Mouse (Mus musculus): Measurements from ENCODE around the gene Fam193a. TPM values are rescaled to one million over a fixed set of nuclear protein-coding genes. Genes with fewer than 3 reads are reported as not detected.

Fam193a gene
- polyA plus RNA-seq, 1 experiment from 2014 or later: 15.2 TPM

DNA sequence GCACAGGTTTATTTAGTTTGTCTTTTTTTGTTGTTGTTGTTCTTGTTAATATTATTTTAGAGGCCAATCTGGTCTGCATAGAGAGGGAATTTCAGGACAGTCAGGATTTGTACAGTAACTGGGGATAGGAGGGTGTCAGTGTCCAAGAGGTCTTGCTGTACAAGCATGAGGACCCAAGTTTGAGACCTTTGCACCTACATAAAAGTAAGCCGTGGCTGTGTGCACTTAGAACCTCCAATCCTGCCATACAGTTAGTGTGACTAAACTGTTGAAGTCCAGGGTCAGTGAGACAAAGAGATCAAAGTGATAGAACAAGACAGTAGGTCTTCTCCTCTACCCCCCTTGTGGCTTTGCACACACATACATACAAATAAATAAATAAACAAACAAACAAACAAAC, 64.1 kb downstream of the Fam193a start:
- no peak overlapping the region for H3K4me3 ChIP-seq
- no peaks in the 10 kb centered on the region for H3K27me3 ChIP-seq
- H3K9me3 ChIP-seq: no peaks in the 10 kb centered on the region
- peaks cover 81% of the 10 kb centered on the region for H3K36me3 ChIP-seq
- H3K4me1 ChIP-seq (replicated peaks): peaks cover 5% of the 10 kb centered on the region; the same call in 1 of the 2 replicates
- H3K4me2 ChIP-seq: no peak overlapping the region
- no peak overlapping the region for H3K27ac ChIP-seq (replicated peaks)
- ATAC-seq (ENCODE audit: low read depth): no peak
- no peak overlapping the region for H3K9ac ChIP-seq
- 90% methylated on average over 1 of the region's 1 CpGs for WGBS

GRCm38 (mm10) chr5:34434241-34434640, 64.5 kb downstream of the Fam193a start:
- Histone ChIP-seq H3K27ac (replicated peaks) (no peak overlapping the region), H3K9me3 (no peaks in the 10 kb centered on the region), H3K27me3 (no peaks in the 10 kb centered on the region), H3K36me3 (peaks cover 80% of the 10 kb centered on the region), H3K9ac (no peak overlapping the region), H3K4me3 (no peak overlapping the region), H3K4me2 (no peak overlapping the region), H3K4me1 (replicated peaks) (peaks cover 5% of the 10 kb centered on the region; the same call in 1 of the 2 replicates)
- no peak for ATAC-seq (ENCODE audit: low read depth)
- WGBS: 81% methylated on average over 3 of the region's 3 CpGs

- no peak overlapping the region for H3K4me2 ChIP-seq
- no peaks in the 10 kb centered on the region for H3K27me3 ChIP-seq
- 96% methylated on average over 4 of the region's 4 CpGs for WGBS
- H3K4me1 ChIP-seq (replicated peaks): no peaks in the 10 kb centered on the region
- H3K9ac ChIP-seq: no peak overlapping the region
- peaks cover 86% of the 10 kb centered on the region for H3K36me3 ChIP-seq
- no peak overlapping the region for H3K27ac ChIP-seq (replicated peaks)
- H3K4me3 ChIP-seq: no peak overlapping the region
- ATAC-seq (ENCODE audit: low read depth): no peak
- no peaks in the 10 kb centered on the region for H3K9me3 ChIP-seq
Observed at GRCm38 (mm10) chr5:34438052-34438451, 68.3 kb downstream of the Fam193a start.

DNA sequence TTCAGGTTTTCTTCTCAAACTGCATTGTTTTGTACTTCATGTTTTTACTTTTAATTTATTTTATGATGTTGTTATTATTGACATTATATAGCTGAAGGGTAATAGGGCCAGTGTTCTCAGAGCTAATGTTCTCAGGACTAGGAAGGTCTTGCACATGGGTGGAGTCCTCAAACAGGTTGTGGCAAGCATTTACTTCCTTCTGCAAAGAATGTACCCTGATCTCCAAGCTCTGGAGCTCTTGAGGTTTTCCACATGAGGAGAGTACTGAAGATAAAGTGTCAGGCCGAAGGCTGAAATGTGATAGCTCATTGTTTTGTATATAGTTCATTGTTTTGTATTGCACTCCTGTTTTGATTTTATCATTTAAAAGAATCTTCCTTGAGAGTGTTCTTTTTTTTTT, 68.9 kb downstream of the Fam193a start:
- 93% methylated on average over 1 of the region's 1 CpGs for WGBS

GRCm38 (mm10) chr5:34439768-34440167, 70.0 kb downstream of the Fam193a start:
- Histone ChIP-seq H3K4me3 (no peak overlapping the region), H3K4me1 (replicated peaks) (no peaks in the 10 kb centered on the region), H3K36me3 (peaks cover 88% of the 10 kb centered on the region), H3K9ac (no peak overlapping the region), H3K9me3 (no peaks in the 10 kb centered on the region), H3K27me3 (no peaks in the 10 kb centered on the region), H3K4me2 (no peak overlapping the region), H3K27ac (replicated peaks) (no peak overlapping the region)
- ATAC-seq (ENCODE audit: low read depth): no peak
- WGBS: 100% methylated on average over 2 of the region's 2 CpGs

More for the DNA sequence above, 68.9 kb downstream of the Fam193a start:
- Histone ChIP-seq H3K4me3 (no peak overlapping the region), H3K27me3 (no peaks in the 10 kb centered on the region), H3K9ac (no peak overlapping the region), H3K36me3 (peaks cover 87% of the 10 kb centered on the region), H3K9me3 (no peaks in the 10 kb centered on the region), H3K4me1 (replicated peaks) (no peaks in the 10 kb centered on the region), H3K4me2 (no peak overlapping the region), H3K27ac (replicated peaks) (no peak overlapping the region)
- ATAC-seq (ENCODE audit: low read depth): no peak

GRCm38 (mm10) chr5:34441797-34442196, 72.1 kb downstream of the Fam193a start:
- Histone ChIP-seq H3K4me3 (no peak overlapping the region), H3K9ac (no peak overlapping the region), H3K4me1 (replicated peaks) (no peaks in the 10 kb centered on the region), H3K36me3 (peaks cover 93% of the 10 kb centered on the region), H3K27me3 (no peaks in the 10 kb centered on the region), H3K9me3 (no peaks in the 10 kb centered on the region), H3K4me2 (no peak overlapping the region), H3K27ac (replicated peaks) (no peak overlapping the region)
- no peak for ATAC-seq (ENCODE audit: low read depth)
- WGBS: 95% methylated on average over 2 of the region's 2 CpGs

GRCm38 (mm10) chr5:34446207-34446606, 76.5 kb downstream of the Fam193a start:
- Histone ChIP-seq H3K4me3 (no peak overlapping the region), H3K9ac (no peak overlapping the region), H3K9me3 (no peaks in the 10 kb centered on the region), H3K4me2 (no peak overlapping the region), H3K36me3 (peaks cover 71% of the 10 kb centered on the region), H3K27me3 (no peaks in the 10 kb centered on the region), H3K27ac (replicated peaks) (no peak overlapping the region), H3K4me1 (replicated peaks) (no peaks in the 10 kb centered on the region)
- WGBS: 89% methylated on average over 9 of the region's 9 CpGs
- ATAC-seq (ENCODE audit: low read depth): no peak

GRCm38 (mm10) chr5:34458994-34459393, 89.3 kb downstream of the Fam193a start:
- Histone ChIP-seq H3K4me3 (no peak overlapping the region), H3K27ac (replicated peaks) (no peak overlapping the region), H3K4me2 (no peak overlapping the region), H3K4me1 (replicated peaks) (no peaks in the 10 kb centered on the region), H3K27me3 (no peaks in the 10 kb centered on the region), H3K9ac (no peak overlapping the region), H3K36me3 (peaks cover 91% of the 10 kb centered on the region), H3K9me3 (no peaks in the 10 kb centered on the region)
- 80% methylated on average over 1 of the region's 1 CpGs for WGBS
- ATAC-seq (ENCODE audit: low read depth): no peak

GRCm38 (mm10) chr5:34461294-34461693, 91.6 kb downstream of the Fam193a start:
- WGBS: 90% methylated on average over 4 of the region's 4 CpGs
- no peaks in the 10 kb centered on the region for H3K27me3 ChIP-seq
- H3K4me2 ChIP-seq: no peak overlapping the region
- peaks cover 95% of the 10 kb centered on the region for H3K36me3 ChIP-seq
- H3K4me3 ChIP-seq: no peak overlapping the region
- H3K9me3 ChIP-seq: no peaks in the 10 kb centered on the region
- H3K4me1 ChIP-seq (replicated peaks): no peaks in the 10 kb centered on the region
- no peak overlapping the region for H3K9ac ChIP-seq
- ATAC-seq (ENCODE audit: low read depth): no peak
- no peak overlapping the region for H3K27ac ChIP-seq (replicated peaks)

GRCm38 (mm10) chr5:34461841-34462240, 92.1 kb downstream of the Fam193a start:
- no peaks in the 10 kb centered on the region for H3K9me3 ChIP-seq
- H3K27me3 ChIP-seq: no peaks in the 10 kb centered on the region
- no peaks in the 10 kb centered on the region for H3K4me1 ChIP-seq (replicated peaks)
- peaks cover 96% of the 10 kb centered on the region for H3K36me3 ChIP-seq
- 88% methylated on average over 6 of the region's 6 CpGs for WGBS
- H3K27ac ChIP-seq (replicated peaks): no peak overlapping the region
- no peak for ATAC-seq (ENCODE audit: low read depth)
- H3K4me3 ChIP-seq: no peak overlapping the region
- H3K9ac ChIP-seq: no peak overlapping the region
- no peak overlapping the region for H3K4me2 ChIP-seq

- Histone ChIP-seq H3K9ac (no peak overlapping the region), H3K4me3 (no peak overlapping the region), H3K27me3 (no peaks in the 10 kb centered on the region), H3K27ac (replicated peaks) (no peak overlapping the region), H3K36me3 (peaks cover 82% of the 10 kb centered on the region), H3K4me1 (replicated peaks) (no peaks in the 10 kb centered on the region), H3K4me2 (no peak overlapping the region), H3K9me3 (no peaks in the 10 kb centered on the region)
- ATAC-seq (ENCODE audit: low read depth): no peak
- 93% methylated on average over 1 of the region's 1 CpGs for WGBS
Observed at GRCm38 (mm10) chr5:34466079-34466478, 96.3 kb downstream of the Fam193a start.

DNA sequence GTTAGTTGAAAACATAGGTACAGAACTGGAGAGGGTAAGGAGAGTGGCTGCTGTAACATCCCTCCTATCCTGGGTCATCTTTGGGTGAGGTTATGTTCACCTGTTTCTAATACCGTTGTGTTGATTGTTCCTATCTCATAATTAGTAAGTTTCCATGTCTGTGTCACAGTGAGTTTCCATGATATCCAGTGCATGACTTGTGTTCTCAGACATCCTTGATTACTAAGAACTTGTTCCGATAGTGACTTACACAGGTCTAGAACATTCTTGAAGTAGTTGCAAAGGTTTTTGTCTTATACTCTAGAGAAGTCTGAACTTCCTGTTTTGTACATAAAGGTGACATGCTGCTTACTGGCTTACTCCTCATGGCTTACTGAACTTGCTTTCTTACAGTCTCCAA, 96.9 kb downstream of the Fam193a start:
- H3K27ac ChIP-seq (replicated peaks): no peak overlapping the region
- H3K9me3 ChIP-seq: no peaks in the 10 kb centered on the region
- H3K4me3 ChIP-seq: no peak overlapping the region
- no peak overlapping the region for H3K9ac ChIP-seq
- 99% methylated on average over 2 of the region's 2 CpGs for WGBS
- peaks cover 76% of the 10 kb centered on the region for H3K36me3 ChIP-seq
- H3K4me2 ChIP-seq: no peak overlapping the region
- no peaks in the 10 kb centered on the region for H3K27me3 ChIP-seq
- no peak for ATAC-seq (ENCODE audit: low read depth)
- H3K4me1 ChIP-seq (replicated peaks): no peaks in the 10 kb centered on the region

GRCm38 (mm10) chr5:34468039-34468775, 98.5 kb downstream of the Fam193a start:
- peaks cover 64% of the 10 kb centered on the region for H3K36me3 ChIP-seq
- no peak overlapping the region for H3K4me2 ChIP-seq

More at GRCm38 (mm10) chr5:34468039-34468775, 98.5 kb downstream of the Fam193a start:
- Histone ChIP-seq H3K9me3 (no peaks in the 10 kb centered on the region), H3K4me3 (no peak overlapping the region), H3K4me1 (replicated peaks) (no peaks in the 10 kb centered on the region), H3K27me3 (no peaks in the 10 kb centered on the region), H3K27ac (replicated peaks) (no peak overlapping the region), H3K9ac (no peak overlapping the region)
- no peak for ATAC-seq (ENCODE audit: low read depth)
- WGBS: 96% methylated on average over 2 of the region's 2 CpGs
